Mouse (Mus musculus) kidney, postnatal 10 days (tissue): Measurements from ENCODE around the gene Os9.

Source experiments
- DNase-seq: peaks from one replicate; pipeline ENCODE4 v3.0.0; 2021; ENCODE audit warnings: mixed read lengths

Gene Os9

GRCm38 (mm10) chr10:127061513-127061912 lies 59.4 kb downstream of the Os9 start:
- DNase-seq = no peak

- no peak for DNase-seq
Observed at GRCm38 (mm10) chr10:127061085-127061484, 59.8 kb downstream of the Os9 start.

- peak; percentile 85 for DNase-seq
Observed at GRCm38 (mm10) chr10:127059968-127060916, 60.7 kb downstream of the Os9 start, which contains the start of gene March9. March9 (minus strand) TSS chr10:127060184.

GRCm38 (mm10) chr10:127059174-127059967 lies 61.6 kb downstream of the Os9 start:
- peak; percentile 57 for DNase-seq

- no peak for DNase-seq
Observed at GRCm38 (mm10) chr10:127058708-127059107, 62.2 kb downstream of the Os9 start.

- DNase-seq = peak; percentile 88
Observed at GRCm38 (mm10) chr10:127058161-127058560, 62.8 kb downstream of the Os9 start.

GRCm38 (mm10) chr10:127056490-127056889 lies 64.4 kb downstream of the Os9 start:
- DNase-seq = no peak

GRCm38 (mm10) chr10:127055406-127055805 lies 65.5 kb downstream of the Os9 start:
- DNase-seq = no peak

- DNase-seq = peak; percentile 57
Observed at GRCm38 (mm10) chr10:127054646-127055045, 66.3 kb downstream of the Os9 start.

GRCm38 (mm10) chr10:127050119-127050474 lies 70.8 kb downstream of the Os9 start:
- no peak for DNase-seq

- peak; percentile 52 for DNase-seq
Observed at GRCm38 (mm10) chr10:127049395-127050118, 71.4 kb downstream of the Os9 start.

- no peak for DNase-seq
Observed at GRCm38 (mm10) chr10:127048608-127049394, 72.1 kb downstream of the Os9 start.

- DNase-seq = no peak
Observed at GRCm38 (mm10) chr10:127047954-127048353, 73.0 kb downstream of the Os9 start, which contains the start of gene Cyp27b1. Cyp27b1 (plus strand) TSS chr10:127048250.
